9 mouse cellular contexts compared by ENCODE assay signal in the genomic region with DNA sequence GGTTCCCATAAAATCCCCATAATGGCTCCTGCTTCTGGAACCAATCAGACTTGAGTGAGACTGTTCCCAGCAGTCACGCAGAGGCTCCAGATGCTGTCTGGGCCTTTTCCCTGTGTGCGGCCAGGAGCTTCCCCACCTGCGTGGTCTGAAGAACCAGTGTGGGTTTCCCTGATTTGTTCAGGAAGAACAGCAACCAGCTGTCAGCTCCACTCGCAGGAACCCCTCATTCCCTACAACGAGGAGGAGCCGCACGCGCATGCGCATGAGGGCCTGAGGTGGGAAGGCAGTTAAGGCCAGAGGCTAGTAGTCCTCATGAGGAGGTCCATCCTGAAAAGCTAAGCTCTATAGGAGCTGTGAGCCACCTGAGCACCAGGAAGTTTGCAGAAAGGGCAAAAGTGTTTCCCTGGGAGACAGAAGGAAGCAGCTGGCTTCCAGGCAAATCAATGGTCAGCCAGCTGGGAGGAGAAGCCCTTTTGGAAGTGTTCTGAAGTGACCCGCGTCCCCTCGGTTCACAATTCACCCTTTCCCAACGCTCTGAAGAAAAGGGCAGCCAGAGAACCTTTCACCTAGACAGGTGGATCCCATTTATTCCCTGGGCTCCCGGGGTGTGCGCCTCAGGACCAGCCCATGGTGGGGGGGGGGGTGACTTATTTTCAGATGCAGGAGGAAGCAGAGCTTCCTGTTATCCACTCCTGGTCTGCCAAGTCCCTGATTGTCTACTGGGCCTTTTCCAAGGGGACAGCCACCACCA. TPM values are rescaled to one million over a fixed set of nuclear protein-coding genes. Genes with fewer than 3 reads are reported as not detected.
A peak's percentile ranks its signal among the peaks of the same experiment; 100 is the strongest.
DNase-seq lines count a peak whose midpoint lies in the region; ATAC-seq lines count a peak whose summit lies in the region.
"Had no signal": no experiment of that assay in that cellular context is flagged by ENCODE, and none has a peak within 500 bp of the region (broad histone marks: within the 10 kb centered on the region; RNA-seq: fewer than 3 reads in every experiment).

No protein-coding gene starts in this region.

- intact Hi-C loops in gastrocnemius, postnatal 36 days (cut with DNase I): no loop called here

- no peaks in the 10 kb centered on the region for H3K36me3 ChIP-seq in hindbrain, embryonic 10.5 days
- no peaks in the 10 kb centered on the region for H3K36me3 ChIP-seq in hindbrain, embryonic 16.5 days (ENCODE audit: control insufficient read depth, insufficient read depth, low read length)
- H3K36me3 ChIP-seq in limb, embryonic 11.5 days (ENCODE audit: control insufficient read depth, insufficient read depth, low read length): no peaks in the 10 kb centered on the region

- H3K9ac ChIP-seq in hindbrain, embryonic 16.5 days (ENCODE audit: low read depth, low read length): no peak overlapping the region
- 0 out of 2 replicates have a peak overlapping the region, but pooled peaks have one; percentile 18 for H3K9ac ChIP-seq in limb, embryonic 11.5 days (ENCODE audit: low read length)

- H3K4me2 ChIP-seq in hindbrain, embryonic 16.5 days (ENCODE audit: low read length): no peak overlapping the region
- H3K4me2 ChIP-seq in limb, embryonic 11.5 days (ENCODE audit: low read depth, severe bottlenecking): 0 out of 2 replicates have a peak overlapping the region, but pooled peaks have one; percentile 25

- no peak overlapping the region for H3K4me3 ChIP-seq in hindbrain, embryonic 10.5 days
- H3K4me3 ChIP-seq in hindbrain, embryonic 16.5 days (ENCODE audit: low read length): no peak overlapping the region
- H3K4me3 ChIP-seq in brown adipose tissue, adult 24 weeks (ENCODE audit: insufficient read depth, low read depth, low read length): no peak overlapping the region
- H3K4me3 ChIP-seq in limb, embryonic 11.5 days (ENCODE audit: low read depth, low read length): no peak overlapping the region

- peaks cover 36% of the 10 kb centered on the region for H3K4me1 ChIP-seq in hindbrain, embryonic 10.5 days (replicated peaks)
- peaks cover 4% of the 10 kb centered on the region for H3K4me1 ChIP-seq in hindbrain, embryonic 16.5 days (ENCODE audit: control insufficient read depth, insufficient read depth, low read depth, low read length)
- peaks cover 31% of the 10 kb centered on the region for H3K4me1 ChIP-seq in brown adipose tissue, adult 24 weeks (ENCODE audit: control insufficient read depth, insufficient read depth, insufficient read length, low read length)
- peaks cover 39% of the 10 kb centered on the region for H3K4me1 ChIP-seq in limb, embryonic 11.5 days (ENCODE audit: control insufficient read depth, insufficient read depth, low read length)

- no peaks in the 10 kb centered on the region for H3K27me3 ChIP-seq in hindbrain, embryonic 10.5 days (ENCODE audit: insufficient read depth, poor library complexity, severe bottlenecking)
- H3K27me3 ChIP-seq in hindbrain, embryonic 16.5 days (replicated peaks; ENCODE audit: control insufficient read depth, insufficient read depth, low read length): no peaks in the 10 kb centered on the region
- no peaks in the 10 kb centered on the region for H3K27me3 ChIP-seq in limb, embryonic 11.5 days (ENCODE audit: control insufficient read depth, insufficient read depth, low read length)

- ATAC-seq in hindbrain, embryonic 16.5 days: no peak
- ATAC-seq in limb, embryonic 11.5 days (ENCODE audit: insufficient number of reproducible peaks, low FRiP score, low TSS enrichment, low read depth): peak; percentile 60; the same call in 1 of the 2 replicates

- no peaks in the 10 kb centered on the region for H3K9me3 ChIP-seq in hindbrain, embryonic 10.5 days
- H3K9me3 ChIP-seq in hindbrain, embryonic 16.5 days (ENCODE audit: control insufficient read depth, low read length): no peaks in the 10 kb centered on the region
- no peaks in the 10 kb centered on the region for H3K9me3 ChIP-seq in limb, embryonic 11.5 days (ENCODE audit: control insufficient read depth, low read length)

- 68% methylated on average over 15 of the region's 15 CpGs for WGBS in hindbrain, embryonic 10.5 days
- 55% methylated on average over 15 of the region's 15 CpGs for WGBS in hindbrain, embryonic 16.5 days
- 32% methylated on average over 15 of the region's 15 CpGs for WGBS in limb, embryonic 11.5 days

- no peak for DNase-seq in hindbrain, embryonic 10.5 days (ENCODE audit: low spot score)
- DNase-seq in gastrocnemius, postnatal 36 days: peak; percentile 34 to 38
- DNase-seq in limb, embryonic 11.5 days (ENCODE audit: low spot score): peak; percentile 77
- no peak for DNase-seq in left cerebral cortex, adult 18-20 months (ENCODE audit: low spot score in 2 of 2)
- DNase-seq in thymus, postnatal 10 days (ENCODE audit: low spot score in 2 of 2): no peak
- DNase-seq in urinary bladder, postnatal 10 days (ENCODE audit: low spot score): no peak
- DNase-seq: layer of hippocampus, adult 9-11 months had no signal

- H3K27ac ChIP-seq in hindbrain, embryonic 10.5 days: peak overlapping the region; percentile 62
- H3K27ac ChIP-seq in hindbrain, embryonic 16.5 days (ENCODE audit: low read depth, low read length): no peak overlapping the region; the same call in 1 of the 2 replicates
- peak overlapping the region; percentile 54 for H3K27ac ChIP-seq in brown adipose tissue, adult 24 weeks (replicated peaks; ENCODE audit: low read depth, low read length)
- peak overlapping the region; percentile 83 for H3K27ac ChIP-seq in limb, embryonic 11.5 days (replicated peaks; ENCODE audit: low read depth, low read length)

RNA-seq across cellular contexts. Expression of a gene that starts 23.0 kb away (rescaled TPM):
- polyA plus RNA-seq in hindbrain, embryonic 10.5 days (2016; fragmentation: Nextera tagmentation; extraction: Ambion mirVana): 6.8 and 8.3 TPM in 2 replicates
- polyA plus RNA-seq in hindbrain, embryonic 16.5 days (2015; fragmentation: Nextera tagmentation; extraction: Ambion mirVana): 17.7 and 22.2 TPM in 2 replicates
- polyA plus RNA-seq in brown adipose tissue, adult 24 weeks (2012; ENCODE audit: insufficient read depth, insufficient read length, missing spikeins): 11.6 and 17.9 TPM in 2 replicates
- 1 to 10 TPM; 7.9 to 8.0 TPM for total RNA-seq in gastrocnemius, postnatal 36 days (2021)
- 7.4 and 8.3 TPM in 2 replicates for polyA plus RNA-seq in limb, embryonic 11.5 days (2014; fragmentation: Nextera tagmentation; extraction: Ambion mirVana)
- total RNA-seq in left cerebral cortex, adult 18-20 months (2021): 10 to 100 TPM; 18.4 to 19.7 TPM

RNA-seq across cellular contexts. Expression of a gene that starts 44.0 kb away (rescaled TPM):
- 3.7 and 4.2 TPM in 2 replicates for polyA plus RNA-seq in hindbrain, embryonic 10.5 days (2016; fragmentation: Nextera tagmentation; extraction: Ambion mirVana)
- 3.8 and 4.0 TPM in 2 replicates for polyA plus RNA-seq in hindbrain, embryonic 16.5 days (2015; fragmentation: Nextera tagmentation; extraction: Ambion mirVana)
- 15.8 and 21.6 TPM in 2 replicates for polyA plus RNA-seq in brown adipose tissue, adult 24 weeks (2012; ENCODE audit: insufficient read depth, insufficient read length, missing spikeins)
- 10 to 100 TPM; 16.0 to 18.2 TPM for total RNA-seq in gastrocnemius, postnatal 36 days (2021)
- 7.1 and 7.2 TPM in 2 replicates for polyA plus RNA-seq in limb, embryonic 11.5 days (2014; fragmentation: Nextera tagmentation; extraction: Ambion mirVana)
- total RNA-seq in left cerebral cortex, adult 18-20 months (2021): 10 to 100 TPM; 18.3 to 20.2 TPM

Comparison
In these comparisons a context has a peak if more than half of its experiments do, and no peak if none do; other contexts are left out.
1. DNase-seq: peak in gastrocnemius, postnatal 36 days (2 of 2) and limb, embryonic 11.5 days (single experiment); none in hindbrain, embryonic 10.5 days (single experiment), left cerebral cortex, adult 18-20 months (0 of 2), thymus, postnatal 10 days (0 of 2) and urinary bladder, postnatal 10 days (single experiment).